Mouse (Mus musculus) frontal cortex, postnatal 10 days (tissue): ENCODE measurements around the gene Tjp1.
A peak's percentile ranks its signal among the peaks of the same experiment; 100 is the strongest.

Source experiments
- DNase-seq, 2 experiments: peaks; one replicate each; pipeline ENCODE4 v3.0.0; 2022; ENCODE audit warnings: low spot score in 2 of 2, mixed read lengths in 1 of 2

The Tjp1 gene

GRCm38 (mm10) chr7:65389539-65389938, 138.0 kb downstream of the Tjp1 start:
- DNase-seq, result no peak

- DNase-seq, result no peak
Measured at GRCm38 (mm10) chr7:65388243-65389013, 139.2 kb downstream of the Tjp1 start.

DNA sequence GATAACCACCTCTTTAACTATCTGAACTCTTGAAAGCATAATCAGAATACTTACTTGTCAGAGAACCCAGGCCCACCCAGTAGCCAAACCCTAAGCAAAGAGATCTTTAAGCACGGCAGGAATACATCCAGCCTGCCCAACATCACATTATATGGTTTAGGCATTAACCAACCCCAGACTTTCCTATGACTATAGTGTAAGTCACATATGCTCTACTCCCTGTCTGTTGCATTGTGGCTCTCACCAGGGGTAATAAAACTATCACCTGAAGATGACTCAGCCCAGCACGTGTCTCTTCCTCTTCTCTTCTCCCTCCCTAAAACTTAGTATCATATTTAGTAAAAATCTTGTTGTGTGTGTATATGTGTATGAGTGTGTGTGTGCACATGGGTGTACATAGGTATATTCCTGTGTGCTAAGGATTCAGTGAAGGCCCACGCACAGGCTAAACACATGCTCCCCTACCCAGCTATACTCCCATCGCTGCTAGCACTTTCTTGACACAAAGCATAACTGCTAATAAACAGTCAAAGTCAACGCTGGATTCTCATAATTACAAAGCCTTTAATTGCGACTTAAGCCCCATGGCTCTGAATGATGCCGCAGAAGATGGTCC, 139.9 kb downstream of the Tjp1 start:
- DNase-seq, result no peak

GRCm38 (mm10) chr7:65384775-65385174, 142.8 kb downstream of the Tjp1 start:
- DNase-seq, result no peak

- no peak for DNase-seq
Measured at GRCm38 (mm10) chr7:65382515-65383283, 144.9 kb downstream of the Tjp1 start.

DNA sequence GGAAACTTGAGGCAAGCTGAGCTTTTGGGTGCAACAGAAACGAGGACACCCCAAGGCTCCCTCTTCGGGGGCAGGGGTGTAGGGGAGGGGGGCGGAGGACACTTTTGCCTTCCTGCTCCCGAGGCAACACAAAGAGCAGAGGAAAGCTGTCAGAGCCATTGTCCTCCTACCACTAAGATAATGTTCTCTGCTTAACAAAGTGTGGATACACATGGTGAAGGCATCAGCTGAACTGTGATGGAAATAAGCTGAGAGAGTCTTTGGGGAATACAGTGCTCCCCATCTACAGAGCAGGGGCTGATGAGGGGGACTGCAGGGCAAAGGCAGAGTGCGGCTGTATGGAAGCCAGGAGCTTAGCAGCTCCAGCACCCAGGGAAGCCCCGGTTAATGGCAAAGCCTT, 145.7 kb downstream of the Tjp1 start:
- no peak for DNase-seq

- no peak for DNase-seq
Measured at GRCm38 (mm10) chr7:65380716-65381115, 146.9 kb downstream of the Tjp1 start.

- DNase-seq, result no peak
Measured at GRCm38 (mm10) chr7:65378818-65379565, 148.6 kb downstream of the Tjp1 start.

GRCm38 (mm10) chr7:65377521-65377920, 150.1 kb downstream of the Tjp1 start:
- DNase-seq, result no peak

- no peak for DNase-seq
Measured at GRCm38 (mm10) chr7:65375621-65376020, 152.0 kb downstream of the Tjp1 start.

DNA sequence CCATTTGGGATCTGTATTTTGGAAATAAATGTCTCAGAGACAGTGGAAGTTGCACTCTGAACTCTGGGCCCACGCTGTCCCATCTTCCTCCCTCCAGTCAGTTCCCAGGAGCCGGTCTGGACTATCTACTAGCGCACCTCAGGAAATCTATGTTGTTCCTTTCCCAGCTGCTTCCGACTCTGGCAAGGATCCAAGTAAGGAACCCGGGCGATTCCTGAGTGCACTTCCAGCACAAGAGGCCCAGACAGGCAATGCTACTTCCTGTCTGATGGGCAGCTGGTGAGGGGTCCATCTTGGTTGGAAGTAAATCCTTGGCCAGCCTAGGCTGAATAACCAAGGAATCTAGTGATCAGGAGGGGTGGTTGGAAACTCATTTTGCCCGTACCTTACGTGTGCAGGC, 152.4 kb downstream of the Tjp1 start:
- no peak for DNase-seq

GRCm38 (mm10) chr7:65373336-65373735, 154.2 kb downstream of the Tjp1 start:
- DNase-seq, result no peak

DNA sequence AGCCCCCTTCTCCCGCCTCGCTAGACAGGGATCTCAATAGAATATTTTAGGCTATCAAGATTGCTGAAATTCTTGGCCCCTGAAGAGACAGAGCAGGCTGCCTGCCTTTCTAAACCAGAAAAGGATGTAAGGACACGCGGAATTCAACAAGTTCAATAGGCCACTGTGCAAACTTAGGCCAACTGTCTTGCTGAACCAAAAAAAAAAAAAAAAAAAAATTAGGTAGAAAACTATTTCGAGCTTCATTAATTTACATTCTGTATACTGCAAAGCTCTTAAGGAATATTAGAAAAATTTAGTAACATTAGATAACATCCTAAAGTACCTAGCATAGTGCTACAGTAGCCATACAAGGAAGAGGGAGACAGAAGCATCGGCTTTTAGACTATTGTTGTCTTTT, 155.8 kb downstream of the Tjp1 start:
- DNase-seq, result no peak

GRCm38 (mm10) chr7:65370787-65371616, 156.6 kb downstream of the Tjp1 start:
- DNase-seq, result peak; percentile 83 to 88

GRCm38 (mm10) chr7:65370381-65370786, 157.2 kb downstream of the Tjp1 start:
- DNase-seq, result no peak

- no peak for DNase-seq
Measured at GRCm38 (mm10) chr7:65369101-65369500, 158.5 kb downstream of the Tjp1 start.

DNA sequence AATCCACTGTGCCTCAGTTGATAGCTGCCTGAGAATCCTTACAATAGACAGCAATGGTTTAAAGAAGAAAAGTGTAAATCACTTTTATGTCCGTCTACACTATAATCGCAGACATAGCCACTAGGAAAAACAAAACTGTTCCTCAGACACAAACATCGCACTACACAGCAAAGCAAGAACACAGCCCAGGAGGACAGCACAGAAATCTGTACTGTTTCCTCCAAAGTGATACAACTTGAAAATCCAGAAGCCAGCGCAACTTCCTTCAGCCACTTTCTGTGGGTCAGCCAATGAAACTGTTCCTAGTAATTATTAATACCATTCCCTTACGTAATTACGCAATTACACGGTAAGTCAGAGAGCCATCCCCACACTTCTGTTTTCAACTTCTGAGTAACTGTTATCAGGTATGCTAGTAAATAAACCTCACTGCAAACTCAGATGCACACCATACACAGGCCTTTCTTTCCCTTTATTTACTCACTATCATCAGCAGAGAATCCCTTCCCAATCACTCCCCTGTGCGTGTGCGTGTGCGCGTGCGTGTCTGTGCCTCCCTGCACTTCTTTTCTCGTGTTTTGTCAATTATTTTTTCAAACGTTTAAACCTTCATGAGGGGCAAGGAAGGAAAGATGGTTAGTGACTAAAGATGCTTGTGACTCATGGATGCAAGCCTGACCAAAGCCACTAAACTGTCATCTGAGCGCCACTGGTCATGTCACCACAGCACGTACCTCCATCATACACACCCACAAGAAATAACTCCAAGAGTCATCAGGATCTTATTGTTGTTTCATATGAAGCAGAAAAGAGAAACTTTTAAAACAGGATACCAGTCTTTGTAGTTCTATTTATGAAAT, 160.0 kb downstream of the Tjp1 start:
- no peak for DNase-seq

- no peak for DNase-seq
Measured at GRCm38 (mm10) chr7:65366153-65366552, 161.4 kb downstream of the Tjp1 start.

DNA sequence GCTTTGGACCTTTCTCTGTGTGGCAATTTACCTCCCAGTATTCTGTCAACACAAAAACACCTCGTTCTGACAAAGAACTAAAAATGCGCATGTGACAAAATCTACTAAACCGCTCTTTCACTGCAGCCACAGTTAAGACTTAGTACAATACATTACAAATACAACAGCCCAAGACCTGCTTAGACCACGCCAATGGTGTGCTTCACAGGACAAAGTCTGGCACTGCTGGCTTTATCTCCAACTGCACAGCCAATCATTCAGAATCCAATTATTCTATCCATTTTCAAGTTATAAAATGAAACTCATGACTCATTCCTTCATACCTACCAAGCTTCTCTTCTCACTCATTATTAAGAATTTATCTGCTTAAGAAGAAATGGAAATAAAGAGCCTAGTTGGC, 162.0 kb downstream of the Tjp1 start:
- DNase-seq, result no peak

- no peak for DNase-seq
Measured at GRCm38 (mm10) chr7:65360278-65360677, 167.3 kb downstream of the Tjp1 start.
